Mouse (Mus musculus) telencephalon, adult 2 months (tissue): Measurements from ENCODE around the gene Serac1.
A peak's percentile ranks its signal among the peaks of the same experiment; 100 is the strongest.

Experiments
- DNase-seq: peaks from one replicate; pipeline ENCODE4 v3.0.0-alpha.2; 2011; ENCODE audit warnings: low read depth, low spot score

Gene Serac1

DNA sequence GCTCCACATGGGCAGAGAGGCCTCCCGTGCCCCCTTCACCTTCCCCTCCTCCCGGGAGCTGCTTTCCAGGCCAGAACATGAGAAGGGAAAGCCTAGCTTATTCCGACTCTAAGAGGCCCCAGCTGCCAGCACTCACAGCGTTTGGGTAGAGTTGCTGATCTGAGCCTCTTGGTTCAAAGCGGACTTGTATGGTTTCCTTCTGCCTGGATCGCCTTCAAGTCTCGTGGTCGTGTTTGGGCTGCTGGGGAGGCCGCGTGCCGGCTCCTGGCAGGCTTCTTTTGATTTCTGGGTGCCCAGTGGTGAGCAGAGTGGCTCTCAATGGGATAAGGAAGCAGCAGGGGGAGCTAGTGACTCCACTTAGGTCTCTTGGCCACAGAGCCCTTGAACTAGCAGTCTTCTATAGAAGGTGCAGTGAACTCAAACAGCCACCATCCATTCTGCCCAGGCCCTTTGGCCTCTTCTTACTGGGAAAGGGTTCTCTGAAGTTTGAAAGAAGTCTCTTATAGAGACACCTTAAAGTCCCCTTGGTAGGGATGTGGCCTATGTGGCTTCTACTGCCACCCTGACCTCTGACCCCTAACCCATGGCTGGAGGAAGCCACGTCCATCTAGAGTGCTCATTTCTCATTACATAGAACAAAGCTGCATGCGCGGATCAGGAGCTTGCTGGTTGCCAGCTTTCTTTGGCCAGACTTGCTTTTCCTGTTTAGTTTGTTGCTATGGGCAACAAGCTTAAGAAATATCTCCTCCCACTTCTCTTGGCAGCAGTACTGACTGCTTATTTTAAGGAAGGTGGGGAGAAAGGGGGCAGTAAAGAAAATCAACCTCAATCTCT is 73.7 kb downstream of the Serac1 start:
- peak; percentile 95 for DNase-seq

DNA sequence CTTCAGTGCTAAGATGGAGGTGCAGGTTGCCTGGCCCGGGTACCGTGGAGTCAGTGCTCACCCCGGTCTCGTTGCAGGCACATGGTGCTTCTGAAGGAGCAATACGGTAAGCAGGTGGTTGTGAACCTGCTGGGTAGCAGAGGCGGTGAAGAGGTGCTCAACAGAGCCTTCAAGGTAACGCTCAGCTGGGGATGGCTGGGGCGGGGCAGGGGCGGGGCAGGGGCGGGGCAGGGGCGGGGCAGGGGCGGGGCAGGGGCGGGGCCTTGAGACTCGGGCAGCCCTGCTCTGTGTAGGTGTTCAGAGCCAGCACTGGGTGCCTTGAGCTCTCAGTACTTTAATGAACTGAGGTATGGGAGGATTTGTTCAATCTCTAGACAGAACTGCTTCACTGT is 74.3 kb downstream of the Serac1 start:
- no peak for DNase-seq

DNA sequence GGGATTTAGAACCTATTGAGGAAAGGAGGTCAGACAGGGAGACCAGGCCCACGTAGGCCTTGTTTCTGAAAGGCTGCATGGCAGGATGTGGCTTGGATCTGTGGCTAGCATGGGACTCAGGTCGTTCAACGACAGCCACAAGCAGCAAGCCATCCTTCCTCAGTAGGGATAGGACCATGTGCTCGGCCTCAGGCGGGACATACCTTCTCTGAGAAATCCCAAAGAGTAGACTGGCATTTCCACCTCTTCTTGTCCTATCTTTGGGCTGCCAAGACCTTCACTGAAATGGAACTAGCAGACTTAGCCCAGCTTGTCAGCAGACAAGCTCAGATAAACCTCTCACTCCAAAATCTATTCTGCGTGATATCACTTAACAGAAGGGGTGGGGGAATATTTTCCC is 75.9 kb downstream of the Serac1 start:
- no peak for DNase-seq

DNA sequence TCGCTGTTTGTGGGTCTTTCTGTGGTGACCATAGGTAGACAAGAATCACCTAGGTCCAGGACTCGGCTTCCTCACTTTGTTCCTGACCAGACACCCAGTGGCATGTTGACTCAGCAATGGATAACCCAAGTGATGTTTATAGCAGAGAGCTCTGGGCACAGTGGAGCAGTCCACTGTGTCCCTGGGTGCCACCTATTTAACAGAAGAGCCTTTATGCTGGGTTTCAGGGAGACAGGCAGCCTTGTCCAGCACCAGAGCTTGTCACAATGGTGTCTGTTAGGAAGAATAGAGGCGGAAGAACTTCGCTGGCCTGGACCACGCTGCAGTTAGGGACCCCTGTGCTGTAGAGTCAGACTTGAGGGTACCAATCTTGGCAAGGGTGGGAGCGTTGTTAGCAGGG is 77.0 kb downstream of the Serac1 start:
- no peak for DNase-seq

DNA sequence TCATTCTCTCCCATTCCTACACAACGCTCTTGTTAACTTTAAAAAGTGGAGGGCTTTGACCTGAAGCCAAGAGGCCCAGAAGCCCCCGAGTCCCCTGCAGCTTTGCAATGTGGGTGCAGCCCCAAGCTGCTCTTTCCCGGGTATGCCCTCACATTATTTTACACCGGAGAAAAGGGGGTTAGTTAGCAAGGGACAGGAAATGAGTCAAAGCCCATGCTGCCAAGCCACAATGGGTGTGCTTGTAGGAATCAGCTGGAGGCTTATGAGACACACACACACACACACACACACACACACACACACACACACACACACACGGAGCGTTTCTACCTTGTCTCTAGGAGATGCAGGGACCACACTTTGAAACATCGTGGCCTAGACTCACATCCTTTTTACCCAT is 77.7 kb downstream of the Serac1 start:
- no peak for DNase-seq

DNA sequence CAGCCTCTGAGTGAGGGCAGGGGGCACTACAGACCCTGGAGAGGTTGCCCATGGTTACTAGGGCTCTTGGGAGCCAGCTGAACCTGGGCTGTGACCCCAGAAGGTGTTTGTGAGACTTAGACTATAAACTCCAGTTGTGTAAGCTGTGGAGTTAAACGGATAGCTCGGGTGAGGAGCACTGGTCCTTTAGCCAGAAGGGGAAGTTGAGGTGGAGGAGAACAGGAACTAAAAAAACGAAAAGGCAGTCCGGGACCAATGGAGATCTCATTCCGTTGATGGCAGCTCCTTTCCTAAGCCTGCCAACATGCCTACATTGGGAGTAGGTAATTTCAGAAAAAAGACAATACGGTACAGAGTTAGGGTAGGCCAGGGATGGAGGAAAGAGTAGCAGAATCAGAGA is 78.2 kb downstream of the Serac1 start:
- no peak for DNase-seq

DNA sequence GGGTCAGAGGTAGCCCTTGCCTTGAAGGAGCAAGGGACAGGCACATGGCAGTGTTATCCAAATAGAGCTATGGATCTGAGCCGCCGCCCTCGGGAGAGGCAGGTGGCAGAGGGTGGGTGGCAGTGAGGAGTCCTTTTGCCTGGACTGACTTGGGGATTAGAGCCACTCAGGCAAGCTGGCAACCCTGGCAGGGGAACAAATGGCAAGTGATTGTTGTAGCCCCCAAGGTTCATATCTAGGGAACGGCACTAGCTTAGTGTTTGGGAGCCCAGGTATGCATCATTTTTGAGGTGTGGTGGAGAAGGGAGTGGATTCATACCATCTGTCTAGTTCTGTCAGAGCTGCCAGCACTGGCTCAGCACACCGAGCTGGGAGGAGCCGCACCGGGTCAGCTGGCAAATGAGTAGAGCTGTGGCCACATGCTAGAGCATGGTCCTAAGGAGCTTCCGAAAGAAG is 78.6 kb downstream of the Serac1 start:
- DNase-seq: no peak

DNA sequence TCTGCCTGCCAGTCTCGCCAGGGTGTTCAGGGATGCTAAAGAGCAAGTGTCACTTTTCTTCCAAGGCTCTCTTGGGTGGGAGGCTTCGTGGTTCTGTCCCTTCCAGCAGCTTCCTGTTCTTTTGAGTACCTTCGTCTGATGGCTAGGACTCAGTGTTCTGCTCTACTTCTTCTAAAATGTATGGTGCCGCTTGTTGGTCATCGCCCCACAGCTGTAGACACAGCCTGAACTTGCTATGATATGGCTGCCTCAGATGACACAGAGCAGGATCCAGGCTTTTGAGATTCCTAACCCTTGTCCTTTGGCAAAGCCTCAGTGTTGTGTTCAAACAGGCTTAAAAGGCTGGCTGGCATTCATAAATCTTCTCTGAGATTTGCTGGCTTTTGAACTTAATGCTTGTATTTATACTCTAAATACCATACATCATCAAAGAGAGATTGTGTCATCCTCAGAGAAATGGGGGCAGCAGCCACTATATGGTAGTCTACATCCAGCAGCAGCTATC is 80.5 kb downstream of the Serac1 start:
- DNase-seq: no peak

DNA sequence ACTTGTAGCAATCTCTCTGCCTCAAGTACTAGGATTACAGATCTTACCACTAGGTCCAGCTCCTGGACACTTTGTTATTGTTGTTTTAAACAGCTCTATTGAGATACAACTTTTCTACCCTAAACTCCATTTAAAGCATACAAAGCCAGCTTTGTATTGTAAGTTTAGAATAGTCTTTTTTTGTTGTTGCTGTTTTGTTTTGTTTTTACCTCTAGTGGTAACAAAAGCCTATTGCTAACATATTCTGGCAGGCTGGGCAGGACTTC is 81.4 kb downstream of the Serac1 start:
- no peak for DNase-seq

DNA sequence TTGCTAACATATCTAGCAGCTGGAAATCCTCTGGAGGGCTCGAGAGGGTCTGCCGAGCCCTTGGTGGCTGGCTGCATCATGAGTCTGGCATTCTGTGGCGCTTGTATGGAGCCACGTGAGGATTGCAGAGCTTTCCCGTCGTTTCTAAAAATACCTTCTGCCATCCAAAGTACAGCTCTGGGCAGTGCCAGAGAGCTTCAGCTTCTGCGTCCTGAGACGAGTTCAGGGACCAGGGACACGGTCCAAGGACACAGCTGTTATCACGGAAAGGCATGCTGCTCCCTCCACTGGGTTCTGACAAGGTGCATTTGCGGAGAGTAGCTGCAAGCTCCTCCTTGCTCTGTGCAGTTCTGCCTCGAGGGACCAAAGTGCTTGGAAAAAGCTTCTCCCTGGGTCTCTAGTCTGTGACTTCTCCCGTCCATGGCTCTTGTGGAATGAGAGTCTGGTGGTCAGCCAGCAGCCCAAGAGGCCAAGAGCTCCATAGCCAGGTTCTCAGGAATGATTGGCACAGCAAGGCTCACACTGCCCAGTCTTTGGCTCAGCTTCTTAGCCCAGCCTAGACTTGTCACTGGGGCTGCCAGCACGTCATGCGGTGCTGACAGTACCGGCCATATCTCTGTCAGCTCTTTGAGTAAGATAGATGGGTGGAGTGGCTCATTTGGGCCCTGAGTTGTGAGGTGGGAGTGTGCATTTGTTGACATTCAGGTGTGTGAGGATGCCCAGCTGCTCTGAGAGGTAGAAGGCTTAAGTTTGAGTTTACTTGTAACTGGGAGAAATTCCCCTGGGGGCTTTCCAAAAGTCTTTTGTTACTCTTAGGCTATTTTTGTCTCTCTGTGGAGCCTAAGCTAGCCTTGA is 81.9 kb downstream of the Serac1 start:
- no peak for DNase-seq

DNA sequence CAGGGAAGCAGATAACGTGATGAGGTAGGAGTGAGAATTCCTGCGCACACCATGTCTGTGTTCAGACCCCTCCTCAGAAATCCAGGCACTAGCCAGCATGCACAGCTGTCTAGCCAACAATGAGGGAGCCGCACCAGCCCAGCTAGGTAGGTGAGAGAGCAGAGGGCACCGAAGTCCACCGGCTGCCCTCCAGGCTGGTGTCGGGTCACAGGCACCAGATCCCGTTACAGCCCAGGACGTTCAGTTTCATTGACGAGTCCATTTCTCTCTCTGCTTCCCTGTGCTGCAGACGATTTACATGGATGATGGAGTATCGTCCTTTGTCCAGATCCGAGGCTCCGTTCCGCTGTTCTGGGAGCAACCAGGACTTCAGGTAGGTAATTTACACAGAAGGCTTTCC is 83.0 kb downstream of the Serac1 start:
- no peak for DNase-seq

DNA sequence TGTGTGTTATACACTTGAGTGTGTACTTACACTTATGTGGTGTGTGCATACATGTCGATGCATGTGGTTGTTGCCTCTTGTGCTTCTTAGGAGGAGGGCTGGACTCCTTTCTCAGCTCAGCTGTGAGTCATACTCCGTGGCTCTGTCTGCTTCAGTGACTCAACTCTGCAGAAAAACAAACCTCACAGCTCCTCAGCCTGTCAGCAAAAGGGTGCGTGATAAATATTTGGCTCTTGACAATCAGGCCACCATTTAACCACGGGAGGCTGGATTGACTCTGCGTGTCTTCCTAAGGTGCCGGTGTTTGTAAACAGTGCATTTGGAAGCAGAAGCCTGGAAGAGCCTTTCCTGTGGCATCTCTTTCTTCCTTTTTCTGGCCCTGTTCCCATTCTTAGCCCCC is 84.9 kb downstream of the Serac1 start:
- DNase-seq: peak; percentile 77

DNA sequence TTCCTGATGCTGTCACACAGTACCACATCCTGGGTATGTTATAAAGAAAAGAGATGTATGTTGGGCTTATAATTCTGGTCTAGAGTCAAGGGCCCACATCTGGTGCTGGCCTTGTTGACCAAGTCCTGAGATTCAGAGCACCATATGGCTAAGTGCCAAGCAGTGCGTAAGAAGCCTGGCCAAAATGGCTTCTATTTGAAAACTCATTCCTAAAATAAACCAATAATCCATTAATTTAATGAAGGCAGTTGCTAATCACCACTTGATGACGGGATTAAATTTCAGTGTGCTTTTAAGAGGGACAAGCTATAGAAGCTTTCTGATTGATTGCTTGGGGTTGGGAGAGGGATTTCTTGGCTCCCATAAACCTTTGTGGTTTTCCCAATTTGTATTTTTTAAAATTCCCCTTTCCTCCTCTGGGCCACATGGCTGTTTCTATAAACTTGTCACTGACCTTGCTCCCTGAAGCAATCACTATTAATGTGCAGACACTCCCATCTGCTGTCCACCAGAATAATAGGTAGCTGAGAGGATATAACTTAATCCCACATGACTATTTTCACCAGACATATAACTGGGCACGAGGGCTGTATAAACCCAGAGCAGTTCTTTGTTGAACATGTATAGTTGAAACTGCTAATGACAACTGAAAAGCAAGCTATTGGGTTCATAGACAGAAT is 85.8 kb downstream of the Serac1 start:
- no peak for DNase-seq

DNA sequence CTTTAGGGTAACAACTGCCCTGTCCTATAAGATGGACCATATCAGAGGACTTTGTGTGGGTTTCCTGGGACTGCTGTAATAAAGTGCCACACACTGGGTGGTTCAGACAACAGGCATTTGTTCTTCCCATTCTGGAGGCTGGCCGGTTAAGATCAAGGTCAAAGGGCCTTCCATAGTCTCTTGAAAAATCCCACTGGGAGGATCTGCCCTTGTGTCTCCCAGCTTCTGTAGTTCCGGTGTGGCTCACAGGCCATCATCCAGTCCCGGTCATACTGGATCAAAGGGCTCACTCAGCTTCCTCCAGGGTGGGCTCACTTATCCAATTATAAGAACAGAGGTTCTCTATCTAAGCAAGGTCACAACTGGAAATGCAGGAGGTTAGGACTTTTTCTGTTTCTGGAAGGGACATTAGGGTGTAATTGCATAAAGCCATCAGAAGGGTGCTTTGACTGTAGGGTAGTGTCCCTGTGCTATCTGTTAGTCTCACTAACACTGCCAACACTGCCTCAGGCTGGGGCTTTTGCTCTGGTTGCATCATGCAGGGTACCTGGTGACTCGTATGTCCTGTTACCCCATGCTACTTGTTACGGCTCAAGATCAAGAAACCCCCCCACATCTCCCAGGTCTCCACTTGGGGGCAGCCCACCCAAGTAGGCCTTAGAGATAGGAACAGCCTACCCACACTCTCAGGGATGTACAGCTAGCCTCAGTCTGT is 86.5 kb downstream of the Serac1 start:
- no peak for DNase-seq
